Mouse (Mus musculus): Measurements from ENCODE around the gene A030005L19Rik. TPM values are rescaled to one million over a fixed set of nuclear protein-coding genes. Genes with fewer than 3 reads are reported as not detected.
"Not testable (repeated sequence)": the region's sequence is repeated elsewhere in the genome, so short reads cannot be mapped to it uniquely, and the experiment has no call there.

A030005L19Rik gene
- polyA plus RNA-seq (2014; fragmentation: Nextera tagmentation; extraction: Ambion mirVana), result 0.26 and 0.58 TPM in 2 replicates

GRCm38 (mm10) chr1:82913025-82913424 is at the start of gene A030005L19Rik:
Gene A030005L19Rik, plus strand, starts transcription at chr1:82913325.
- H3K4me2 ChIP-seq (ENCODE audit: low read depth, low read length), result no peak within 1 kb of the TSS
- ATAC-seq (ENCODE audit: low read depth) (no peak), DNase-seq (ENCODE audit: low spot score) (no peak)
- WGBS, result 81% methylated on average over 3 of the region's 3 CpGs
- H3K27ac ChIP-seq (replicated peaks; ENCODE audit: low read depth, low read length), result no peak within 1 kb of the TSS
- no peaks in the 10 kb centered on the region for H3K4me1 ChIP-seq (ENCODE audit: control insufficient read depth, insufficient read depth, low read length)
- no peak within 1 kb of the TSS for H3K4me3 ChIP-seq (ENCODE audit: low read depth, low read length)
- no peaks in the 10 kb centered on the region for H3K9me3 ChIP-seq (ENCODE audit: control insufficient read depth, low read length)
- no peaks in the 10 kb centered on the region for H3K36me3 ChIP-seq (ENCODE audit: control insufficient read depth, insufficient read depth, low read length)
- no peak within 1 kb of the TSS for H3K9ac ChIP-seq (ENCODE audit: low read depth, low read length)
- H3K27me3 ChIP-seq (replicated peaks; ENCODE audit: control insufficient read depth, insufficient read depth, low read length), result no peaks in the 10 kb centered on the region

- Histone ChIP-seq H3K9me3 (ENCODE audit: control insufficient read depth, low read length) (no peaks in the 10 kb centered on the region), H3K36me3 (ENCODE audit: control insufficient read depth, insufficient read depth, low read length) (peaks cover 19% of the 10 kb centered on the region), H3K4me1 (ENCODE audit: control insufficient read depth, insufficient read depth, low read length) (no peaks in the 10 kb centered on the region), H3K4me3 (ENCODE audit: low read depth, low read length) (no peak overlapping the region), H3K27me3 (replicated peaks; ENCODE audit: control insufficient read depth, insufficient read depth, low read length) (no peaks in the 10 kb centered on the region), H3K4me2 (ENCODE audit: low read depth, low read length) (no peak overlapping the region), H3K9ac (ENCODE audit: low read depth, low read length) (no peak overlapping the region), H3K27ac (replicated peaks; ENCODE audit: low read depth, low read length) (no peak overlapping the region)
- WGBS, result 79% methylated on average over 3 of the region's 3 CpGs
- ATAC-seq (ENCODE audit: low read depth) (no peak), DNase-seq (ENCODE audit: low spot score) (no peak)
Observed at GRCm38 (mm10) chr1:82870202-82870601, 42.9 kb upstream of the A030005L19Rik start.

GRCm38 (mm10) chr1:82879172-82879571 is 34.0 kb upstream of the A030005L19Rik start:
- H3K9ac ChIP-seq (ENCODE audit: low read depth, low read length), result no peak overlapping the region
- H3K27me3 ChIP-seq (replicated peaks; ENCODE audit: control insufficient read depth, insufficient read depth, low read length), result no peaks in the 10 kb centered on the region
- no peak for ATAC-seq (ENCODE audit: low read depth)
- H3K9me3 ChIP-seq (ENCODE audit: control insufficient read depth, low read length), result no peaks in the 10 kb centered on the region
- WGBS, result 88% methylated on average over 2 of the region's 2 CpGs
- H3K4me2 ChIP-seq (ENCODE audit: low read depth, low read length), result no peak overlapping the region
- no peak for DNase-seq (ENCODE audit: low spot score)
- H3K36me3 ChIP-seq (ENCODE audit: control insufficient read depth, insufficient read depth, low read length), result peaks cover 58% of the 10 kb centered on the region
- no peak overlapping the region for H3K4me3 ChIP-seq (ENCODE audit: low read depth, low read length)
- no peak overlapping the region for H3K27ac ChIP-seq (replicated peaks; ENCODE audit: low read depth, low read length)
- H3K4me1 ChIP-seq (ENCODE audit: control insufficient read depth, insufficient read depth, low read length), result no peaks in the 10 kb centered on the region

GRCm38 (mm10) chr1:82880196-82880595 is 32.9 kb upstream of the A030005L19Rik start:
- no peak overlapping the region for H3K9ac ChIP-seq (ENCODE audit: low read depth, low read length)
- no peaks in the 10 kb centered on the region for H3K27me3 ChIP-seq (replicated peaks; ENCODE audit: control insufficient read depth, insufficient read depth, low read length)
- no peak for ATAC-seq (ENCODE audit: low read depth)
- H3K4me3 ChIP-seq (ENCODE audit: low read depth, low read length), result no peak overlapping the region
- peaks cover 65% of the 10 kb centered on the region for H3K36me3 ChIP-seq (ENCODE audit: control insufficient read depth, insufficient read depth, low read length)
- no peak for DNase-seq (ENCODE audit: low spot score)
- no peaks in the 10 kb centered on the region for H3K4me1 ChIP-seq (ENCODE audit: control insufficient read depth, insufficient read depth, low read length)
- no peak overlapping the region for H3K4me2 ChIP-seq (ENCODE audit: low read depth, low read length)
- 87% methylated on average over 8 of the region's 8 CpGs for WGBS
- no peaks in the 10 kb centered on the region for H3K9me3 ChIP-seq (ENCODE audit: control insufficient read depth, low read length)
- H3K27ac ChIP-seq (replicated peaks; ENCODE audit: low read depth, low read length), result no peak overlapping the region

GRCm38 (mm10) chr1:82893269-82893668 is 19.9 kb upstream of the A030005L19Rik start:
- Histone ChIP-seq H3K4me2 (ENCODE audit: low read depth, low read length) (no peak overlapping the region), H3K27me3 (replicated peaks; ENCODE audit: control insufficient read depth, insufficient read depth, low read length) (no peaks in the 10 kb centered on the region), H3K9ac (ENCODE audit: low read depth, low read length) (no peak overlapping the region), H3K4me3 (ENCODE audit: low read depth, low read length) (no peak overlapping the region), H3K36me3 (ENCODE audit: control insufficient read depth, insufficient read depth, low read length) (peaks cover 51% of the 10 kb centered on the region), H3K4me1 (ENCODE audit: control insufficient read depth, insufficient read depth, low read length) (no peaks in the 10 kb centered on the region), H3K9me3 (ENCODE audit: control insufficient read depth, low read length) (no peaks in the 10 kb centered on the region), H3K27ac (replicated peaks; ENCODE audit: low read depth, low read length) (no peak overlapping the region)
- no peak for ATAC-seq (ENCODE audit: low read depth)
- DNase-seq (ENCODE audit: low spot score), result no peak
- 95% methylated on average over 7 of the region's 7 CpGs for WGBS

- Histone ChIP-seq H3K4me3 (ENCODE audit: low read depth, low read length) (no peak overlapping the region), H3K4me1 (ENCODE audit: control insufficient read depth, insufficient read depth, low read length) (no peaks in the 10 kb centered on the region), H3K9me3 (ENCODE audit: control insufficient read depth, low read length) (no peaks in the 10 kb centered on the region), H3K27ac (replicated peaks; ENCODE audit: low read depth, low read length) (no peak overlapping the region), H3K36me3 (ENCODE audit: control insufficient read depth, insufficient read depth, low read length) (peaks cover 44% of the 10 kb centered on the region), H3K9ac (ENCODE audit: low read depth, low read length) (no peak overlapping the region), H3K27me3 (replicated peaks; ENCODE audit: control insufficient read depth, insufficient read depth, low read length) (no peaks in the 10 kb centered on the region), H3K4me2 (ENCODE audit: low read depth, low read length) (no peak overlapping the region)
- DNase-seq (ENCODE audit: low spot score) (no peak), ATAC-seq (ENCODE audit: low read depth) (no peak)
- WGBS, result 92% methylated on average over 1 of the region's 1 CpGs
Observed at GRCm38 (mm10) chr1:82900567-82900966, 12.6 kb upstream of the A030005L19Rik start.

- Histone ChIP-seq H3K36me3 (ENCODE audit: control insufficient read depth, insufficient read depth, low read length) (peaks cover 43% of the 10 kb centered on the region), H3K4me1 (ENCODE audit: control insufficient read depth, insufficient read depth, low read length) (no peaks in the 10 kb centered on the region), H3K4me3 (ENCODE audit: low read depth, low read length) (no peak overlapping the region), H3K27me3 (replicated peaks; ENCODE audit: control insufficient read depth, insufficient read depth, low read length) (no peaks in the 10 kb centered on the region), H3K9ac (ENCODE audit: low read depth, low read length) (no peak overlapping the region), H3K9me3 (ENCODE audit: control insufficient read depth, low read length) (no peaks in the 10 kb centered on the region), H3K4me2 (ENCODE audit: low read depth, low read length) (no peak overlapping the region), H3K27ac (replicated peaks; ENCODE audit: low read depth, low read length) (no peak overlapping the region)
- DNase-seq (ENCODE audit: low spot score) (no peak), ATAC-seq (ENCODE audit: low read depth) (no peak)
- WGBS, result 95% methylated on average over 3 of the region's 3 CpGs
Observed at GRCm38 (mm10) chr1:82901201-82901600, 11.9 kb upstream of the A030005L19Rik start.

- H3K9me3 ChIP-seq (ENCODE audit: control insufficient read depth, low read length), result no peaks in the 10 kb centered on the region
- no peak overlapping the region for H3K27ac ChIP-seq (replicated peaks; ENCODE audit: low read depth, low read length)
- DNase-seq (ENCODE audit: low spot score) (peak; percentile 13), ATAC-seq (ENCODE audit: low read depth) (peak; percentile 35; the same call in 1 of the 2 replicates)
- H3K36me3 ChIP-seq (ENCODE audit: control insufficient read depth, insufficient read depth, low read length), result peaks cover 21% of the 10 kb centered on the region
- H3K27me3 ChIP-seq (replicated peaks; ENCODE audit: control insufficient read depth, insufficient read depth, low read length), result no peaks in the 10 kb centered on the region
- H3K4me1 ChIP-seq (ENCODE audit: control insufficient read depth, insufficient read depth, low read length), result no peaks in the 10 kb centered on the region
- H3K4me3 ChIP-seq (ENCODE audit: low read depth, low read length), result no peak overlapping the region
- H3K4me2 ChIP-seq (ENCODE audit: low read depth, low read length), result no peak overlapping the region
- no peak overlapping the region for H3K9ac ChIP-seq (ENCODE audit: low read depth, low read length)
- WGBS, result 67% methylated on average over 3 of the region's 3 CpGs
Observed at GRCm38 (mm10) chr1:82905886-82906285, 7.2 kb upstream of the A030005L19Rik start.

GRCm38 (mm10) chr1:82913434-82913833 is 309 bp downstream of the A030005L19Rik start:
- not testable (repeated sequence) for DNase-seq (ENCODE audit: low spot score); H3K9me3 ChIP-seq (ENCODE audit: control insufficient read depth, low read length); H3K27ac ChIP-seq (replicated peaks; ENCODE audit: low read depth, low read length); H3K4me2 ChIP-seq (ENCODE audit: low read depth, low read length); H3K27me3 ChIP-seq (replicated peaks; ENCODE audit: control insufficient read depth, insufficient read depth, low read length); H3K4me1 ChIP-seq (ENCODE audit: control insufficient read depth, insufficient read depth, low read length); H3K4me3 ChIP-seq (ENCODE audit: low read depth, low read length); H3K36me3 ChIP-seq (ENCODE audit: control insufficient read depth, insufficient read depth, low read length); ATAC-seq (ENCODE audit: low read depth); H3K9ac ChIP-seq (ENCODE audit: low read depth, low read length)
- WGBS, result 95% methylated on average over 3 of the region's 5 CpGs

Data from embryonic facial prominence, embryonic 14.5 days (tissue).